Mouse (Mus musculus) testis, adult 2 months (tissue): ENCODE measurements around the gene Slc6a4.

Experiments
- CTCF ChIP-seq: fragments of 200-500 bp; IDR thresholded peaks from 2 replicates; pipeline ENCODE4 v1.5.1; 2012; ENCODE audit warnings: low read depth, mild to moderate bottlenecking, inconsistent platforms, low read length, moderate library complexity; ENCODE audit not compliant: control insufficient read depth, insufficient read depth, insufficient replicate concordance
- POLR2A ChIP-seq: fragments of 200-500 bp; IDR thresholded peaks from 2 replicates; pipeline ENCODE4 v1.6.1; 2012; ENCODE audit warnings: low read depth, mild to moderate bottlenecking, inconsistent platforms, low read length, moderate library complexity; ENCODE audit not compliant: control insufficient read depth

- no peak for TF ChIP-seq CTCF
- no peak for TF ChIP-seq POLR2A
Measured at GRCm38 (mm10) chr11:77041891-77042290, 43.5 kb downstream of the Slc6a4 start.
